Mouse (Mus musculus) adrenal gland, adult (tissue): ENCODE measurements around the gene Eid3.

Experiments used
- DNase-seq, 2 experiments: peaks; one replicate each; pipeline ENCODE4 v3.0.0; 2022 to 2023; ENCODE audit warnings: low spot score in 1 of 2; ENCODE audit not compliant: inconsistent age in 2 of 2

Gene Eid3

DNA sequence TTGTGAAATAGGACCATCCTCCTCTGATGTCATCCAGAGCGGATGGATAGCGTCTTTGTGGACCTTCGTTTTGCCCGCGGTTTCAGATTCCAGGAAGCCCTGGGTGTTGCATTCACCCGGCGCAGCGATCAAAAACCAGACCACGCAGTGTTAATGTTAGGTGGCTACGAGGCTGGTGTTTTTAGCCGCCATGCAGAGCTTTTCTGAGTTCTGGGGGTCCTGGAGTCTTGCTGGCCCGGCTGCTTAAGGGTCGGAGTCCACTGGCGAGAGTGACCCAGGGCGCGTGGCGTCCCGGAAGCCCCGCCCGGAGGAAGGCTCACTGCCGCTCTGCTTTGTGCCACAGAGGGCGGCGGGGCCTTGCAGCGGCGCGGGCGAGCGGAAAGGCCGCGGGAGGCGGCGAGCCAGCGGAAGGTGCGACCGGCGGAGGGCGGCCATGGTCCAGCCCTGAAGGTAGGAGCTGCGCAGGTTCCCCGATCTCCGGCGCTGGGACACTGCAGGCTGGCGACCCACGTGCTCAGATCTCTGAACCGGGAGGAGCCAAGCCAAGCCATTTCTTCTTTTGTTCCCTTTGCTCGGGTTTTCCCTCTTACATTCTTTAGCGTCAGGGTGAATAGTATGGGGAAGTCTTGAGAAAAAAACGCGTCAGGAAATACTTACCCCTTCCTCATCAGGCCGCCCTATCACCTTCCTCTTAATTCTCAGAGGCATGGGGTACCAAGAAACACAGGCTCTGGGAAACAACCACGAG is 6.1 kb upstream of the Eid3 start:
- peak; percentile 81 to 95 for DNase-seq

DNA sequence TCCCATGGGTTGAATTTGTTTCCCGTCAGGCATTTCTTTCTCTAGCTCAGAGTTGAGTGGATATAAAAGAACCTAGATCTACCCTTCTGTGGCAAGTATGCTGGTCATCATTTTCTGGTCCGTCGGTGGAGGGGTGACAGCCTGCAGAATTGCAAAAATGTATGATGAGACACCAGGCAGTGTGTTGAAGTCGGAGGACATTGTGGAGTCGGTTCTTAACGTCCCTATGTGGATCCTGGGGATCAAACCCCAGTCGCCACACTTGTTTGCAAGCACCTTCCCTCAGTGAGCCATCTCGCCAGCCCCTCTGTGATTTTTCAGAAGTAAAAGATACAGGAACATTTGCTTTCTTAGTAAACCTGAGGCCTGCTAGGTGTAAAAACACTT is 5.5 kb upstream of the Eid3 start:
- DNase-seq = peak in 1 of 2 experiments; percentile 63

DNA sequence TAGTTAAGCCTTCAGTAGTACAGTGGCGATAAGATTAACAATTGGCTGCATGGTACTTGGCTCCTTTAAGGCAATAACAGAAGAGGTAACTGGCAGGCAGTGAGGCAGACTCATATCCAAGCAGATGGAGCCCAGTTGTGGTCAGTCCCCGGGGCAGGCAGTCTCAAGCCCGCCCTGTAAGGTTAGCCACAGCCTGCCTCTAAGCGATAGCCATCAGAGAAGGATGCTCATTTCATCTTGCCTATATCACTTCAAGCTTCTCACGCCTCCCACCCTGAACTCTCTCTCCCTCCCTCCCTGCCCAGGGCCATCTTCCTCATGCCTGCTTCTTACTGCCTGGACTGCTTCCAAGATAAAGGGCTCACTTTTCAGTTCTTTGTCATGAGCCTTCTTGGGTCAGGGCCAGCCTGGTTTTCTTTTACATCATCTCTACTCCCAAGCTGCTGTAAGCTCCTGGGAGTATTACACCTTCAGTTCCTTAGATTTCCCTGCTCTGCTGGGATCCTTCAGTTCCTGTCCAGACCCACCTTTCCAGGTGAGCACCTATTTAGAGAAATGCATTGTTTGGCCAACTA is 3.2 kb upstream of the Eid3 start:
- peak; percentile 62 to 90 for DNase-seq

DNA sequence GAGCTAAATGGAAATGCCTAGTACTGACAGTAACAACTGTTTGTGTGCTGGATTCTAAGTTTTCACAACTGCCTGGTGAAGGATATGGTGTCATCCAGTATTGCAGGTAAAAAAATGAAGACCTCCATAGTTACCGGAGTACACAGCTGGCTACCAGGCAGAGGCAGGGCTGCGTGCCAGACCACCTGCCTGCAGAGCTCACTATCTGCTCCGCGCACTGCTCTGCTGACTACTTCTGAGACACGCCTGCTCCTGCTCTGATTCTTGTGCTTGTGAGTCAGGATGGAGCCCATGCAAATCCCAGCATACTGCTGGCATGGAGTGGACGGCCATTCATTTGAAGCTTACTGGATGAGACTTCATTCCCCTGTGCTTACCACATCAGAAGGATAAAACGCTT is 2.6 kb upstream of the Eid3 start:
- no peak for DNase-seq

DNA sequence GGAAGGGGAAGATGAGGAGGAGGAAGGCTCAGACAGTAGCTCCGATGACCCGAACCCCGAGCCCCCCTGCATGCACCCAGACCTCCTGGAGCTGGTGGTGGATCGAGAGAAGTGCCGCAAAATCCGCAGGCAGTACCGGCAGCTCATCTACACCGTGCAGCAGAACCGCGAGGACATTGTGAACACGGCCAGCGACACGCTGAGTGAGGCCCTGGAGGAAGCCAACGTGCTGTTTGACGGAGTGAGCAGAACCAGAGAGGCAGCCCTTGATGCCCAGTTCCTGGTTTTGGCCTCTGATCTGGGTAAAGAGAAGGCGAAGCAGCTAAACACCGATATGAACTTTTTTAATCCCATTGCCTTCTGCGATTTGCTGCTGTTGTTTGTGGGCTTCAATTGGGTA is 406 bp downstream of the Eid3 start:
- no peak for DNase-seq

DNA sequence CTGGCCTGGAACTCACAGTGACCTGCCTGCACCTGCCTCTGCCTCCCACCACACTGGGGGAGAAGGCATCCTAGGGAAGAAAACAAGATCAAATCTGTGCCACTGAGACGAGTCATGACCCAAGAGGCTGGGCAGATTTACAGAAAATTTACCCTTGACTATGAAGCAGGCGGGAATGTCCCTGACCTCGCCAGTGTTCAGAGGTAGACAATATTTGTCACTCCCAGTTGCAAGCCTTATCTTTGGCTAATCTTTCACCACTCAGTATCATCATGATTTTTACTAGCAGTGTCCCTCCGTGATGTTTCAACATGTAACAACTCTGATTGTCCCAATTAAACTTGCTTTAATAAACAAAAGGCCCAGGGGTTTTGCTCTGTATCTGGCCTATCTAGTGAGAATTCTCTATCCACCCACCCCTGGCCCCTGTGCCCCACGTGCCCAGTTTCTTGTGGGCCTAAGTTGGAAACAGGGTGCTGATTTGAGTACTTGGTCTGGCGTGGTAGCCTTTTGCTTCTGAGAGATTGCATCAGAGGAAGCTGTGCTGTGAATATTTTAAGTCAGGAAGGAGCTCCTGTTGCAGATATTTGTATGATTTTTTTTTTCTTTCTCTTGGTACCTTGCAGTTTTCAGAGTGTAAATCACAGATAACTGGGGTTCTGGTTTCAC is 2.1 kb downstream of the Eid3 start:
- DNase-seq = peak; percentile 59 to 88

DNA sequence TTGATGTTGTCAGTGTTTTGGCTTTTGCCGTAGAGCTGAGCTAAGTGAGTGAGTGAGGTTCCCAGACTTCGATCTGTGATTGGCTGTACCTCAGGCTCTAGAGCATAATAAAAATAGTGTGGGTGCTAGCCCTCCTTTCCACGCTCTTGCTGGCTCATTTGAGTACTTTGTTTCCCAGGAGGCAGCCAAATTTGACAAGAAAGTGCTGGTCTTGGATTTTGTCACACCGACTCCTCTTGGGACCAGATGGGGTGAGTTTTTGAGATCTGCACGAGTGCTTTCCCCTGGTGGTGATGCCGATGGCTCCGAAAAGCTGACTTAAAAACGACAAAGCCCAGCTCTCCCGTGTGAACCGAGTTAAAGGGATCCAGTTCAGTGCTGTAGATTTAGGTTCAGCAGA is 9.0 kb downstream of the Eid3 start:
- DNase-seq = no peak

DNA sequence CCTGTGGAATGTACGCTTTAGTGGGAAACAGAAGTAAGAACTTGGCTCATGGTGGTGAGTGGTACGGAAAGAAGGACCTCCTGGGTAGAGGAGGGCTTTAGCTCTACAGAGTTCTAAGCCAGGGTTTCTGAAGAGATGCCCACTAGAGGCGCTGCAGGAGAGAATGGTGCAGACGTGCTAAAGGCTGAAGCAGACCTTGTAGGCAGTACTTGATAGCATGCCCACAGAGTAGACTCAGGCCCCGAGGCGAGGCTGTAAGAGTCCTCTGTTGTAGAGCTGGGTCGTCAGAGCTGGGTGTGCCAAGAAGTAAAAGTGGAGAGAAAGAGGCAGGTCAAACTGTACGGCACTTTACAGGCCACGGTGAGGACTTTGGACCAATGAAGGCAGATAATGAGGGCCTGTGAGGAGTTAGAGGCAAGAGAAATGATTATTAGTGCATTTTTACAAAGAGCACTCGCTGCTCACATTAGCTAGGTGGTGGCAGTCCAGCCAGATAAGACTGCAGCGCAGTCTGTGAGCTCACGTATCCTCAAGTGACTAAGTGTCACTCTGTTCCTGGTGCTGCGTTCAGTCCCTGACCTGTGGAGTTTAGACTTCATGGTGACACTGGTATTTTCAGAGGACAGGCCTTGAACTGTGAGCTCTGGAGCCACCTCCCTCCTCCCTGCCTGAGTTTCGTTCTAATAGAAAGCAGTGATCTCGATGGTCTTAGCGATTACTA is 9.8 kb downstream of the Eid3 start:
- peak in 1 of 2 experiments; percentile 44 for DNase-seq

DNA sequence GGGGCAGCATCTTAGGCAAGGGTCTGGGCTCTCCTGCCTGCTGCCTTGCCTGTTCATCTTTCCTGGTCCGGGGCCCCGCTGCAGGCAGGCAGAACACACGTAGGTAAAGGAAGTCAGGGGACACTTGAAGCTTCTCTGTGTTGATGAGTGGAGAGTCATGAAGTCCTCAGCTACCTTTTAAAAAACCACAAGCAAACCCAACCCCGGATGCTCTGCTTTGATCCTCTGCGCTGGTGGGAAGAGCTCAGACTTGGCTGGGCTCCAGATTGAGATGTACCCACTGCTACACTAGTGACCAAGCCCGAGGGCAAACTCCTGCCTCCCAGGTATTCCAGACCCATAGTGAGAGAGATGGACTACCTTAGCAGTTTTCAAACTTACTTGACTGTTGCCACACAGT is 20.9 kb downstream of the Eid3 start:
- DNase-seq = no peak

DNA sequence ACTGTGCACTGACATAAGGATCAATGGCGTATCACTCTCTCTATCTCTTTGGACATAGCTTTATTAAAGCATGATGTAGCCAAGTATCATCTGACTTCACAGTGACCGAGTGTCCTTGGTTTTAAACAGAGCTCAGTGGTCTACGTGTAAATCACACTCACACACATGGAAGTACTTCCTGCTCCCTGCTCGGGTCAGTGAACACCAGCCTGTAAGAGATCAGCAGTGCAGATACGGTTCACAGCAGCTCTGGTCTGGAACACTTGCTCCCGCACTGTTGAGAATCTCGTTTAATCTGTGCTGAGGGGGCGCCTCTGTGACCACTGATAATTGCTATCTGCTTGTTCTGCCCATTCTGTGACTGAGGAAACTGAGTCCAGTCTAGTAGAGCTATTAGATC is 22.1 kb downstream of the Eid3 start:
- no peak for DNase-seq

DNA sequence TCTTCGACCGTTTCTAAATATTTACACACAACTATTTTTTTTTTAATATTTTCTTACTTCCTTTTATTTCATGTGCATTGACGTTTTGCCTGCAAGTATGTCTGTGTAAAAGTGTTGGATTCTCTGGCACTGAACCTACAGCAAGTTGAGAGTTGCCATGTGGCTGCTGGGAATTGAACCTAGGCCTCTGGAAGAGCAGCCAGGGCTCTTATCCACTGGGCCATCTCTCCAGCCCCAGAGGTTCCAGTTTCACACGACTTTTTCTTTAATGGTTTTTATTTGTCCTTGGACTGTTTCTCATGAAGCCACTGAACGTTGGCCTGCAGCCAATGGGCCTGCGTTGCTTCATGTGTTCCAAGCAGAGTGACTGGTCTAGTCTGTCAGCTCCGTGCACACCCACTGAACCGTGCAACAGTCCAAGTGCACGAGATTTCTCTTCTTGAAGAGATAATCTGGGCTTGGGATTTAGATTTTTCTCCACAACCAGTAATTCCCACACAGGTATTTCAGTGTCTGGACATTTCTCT is 23.1 kb downstream of the Eid3 start:
- DNase-seq = peak; percentile 89 to 95

DNA sequence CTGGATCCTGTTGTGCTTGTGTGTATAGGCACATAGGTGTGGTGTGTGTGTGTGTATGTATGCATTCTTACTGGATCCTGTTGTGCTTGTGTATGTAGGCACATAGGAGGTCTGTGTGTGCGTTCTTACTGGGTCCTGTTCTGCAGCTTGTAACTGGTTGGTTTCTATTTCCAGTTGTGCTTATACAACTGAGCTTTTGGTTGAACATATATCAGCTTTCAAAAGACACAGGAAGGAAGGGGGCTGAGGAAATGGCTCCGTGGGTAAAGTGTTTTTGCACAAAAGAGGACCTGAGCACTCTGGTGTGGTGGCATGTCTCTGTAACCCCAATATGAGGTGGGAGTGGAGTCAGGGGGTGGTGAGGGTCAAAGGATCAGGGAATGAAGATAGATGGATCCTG is 24.5 kb downstream of the Eid3 start:
- no peak for DNase-seq

DNA sequence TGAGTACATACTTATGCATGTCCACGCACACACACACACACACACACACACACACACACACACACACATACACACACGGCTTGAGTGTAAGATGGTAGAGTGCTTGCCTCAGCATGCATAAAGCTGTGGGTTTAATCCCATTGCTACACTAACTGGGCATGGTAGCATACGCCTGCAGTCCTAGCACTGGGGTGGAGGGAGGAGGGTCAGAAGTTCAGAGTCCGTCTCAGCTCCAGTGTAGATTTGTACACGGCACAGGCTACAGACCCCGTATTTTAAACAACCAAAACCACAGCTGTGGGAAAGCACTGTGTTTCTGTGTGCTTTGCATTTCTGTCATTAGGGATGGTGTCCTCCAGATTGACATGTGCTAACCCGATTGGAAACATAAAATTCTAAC is 25.0 kb downstream of the Eid3 start:
- DNase-seq = no peak

DNA sequence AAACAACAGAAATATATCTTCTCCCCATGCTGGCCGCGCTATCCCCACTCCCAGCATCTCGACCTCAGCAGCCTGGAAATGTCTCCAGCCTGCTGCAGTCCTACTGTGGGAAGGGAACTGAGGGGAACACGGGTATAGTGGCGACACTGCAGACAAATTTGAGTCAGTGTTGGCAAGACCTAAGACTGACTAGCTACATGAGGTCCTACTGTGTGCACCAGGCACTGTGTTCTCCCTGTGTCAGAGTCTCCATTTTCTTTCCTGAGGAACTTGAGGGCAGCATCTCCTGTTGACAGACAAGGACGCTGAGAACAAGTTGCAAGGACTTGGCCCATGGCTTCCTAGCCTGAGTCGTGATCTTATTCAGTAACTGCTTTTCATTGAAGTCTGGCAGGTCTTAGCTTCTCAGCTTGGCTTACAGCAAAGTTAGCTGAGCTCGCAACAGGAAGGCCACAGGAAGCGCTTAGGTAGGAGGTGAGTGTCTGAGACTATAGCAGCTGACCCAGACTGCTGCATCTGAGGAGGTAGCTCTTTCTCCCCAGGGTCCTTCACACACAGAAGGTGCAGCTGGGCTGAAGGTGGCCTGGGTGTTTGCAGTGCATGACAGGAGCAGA is 26.1 kb downstream of the Eid3 start:
- no peak for DNase-seq

DNA sequence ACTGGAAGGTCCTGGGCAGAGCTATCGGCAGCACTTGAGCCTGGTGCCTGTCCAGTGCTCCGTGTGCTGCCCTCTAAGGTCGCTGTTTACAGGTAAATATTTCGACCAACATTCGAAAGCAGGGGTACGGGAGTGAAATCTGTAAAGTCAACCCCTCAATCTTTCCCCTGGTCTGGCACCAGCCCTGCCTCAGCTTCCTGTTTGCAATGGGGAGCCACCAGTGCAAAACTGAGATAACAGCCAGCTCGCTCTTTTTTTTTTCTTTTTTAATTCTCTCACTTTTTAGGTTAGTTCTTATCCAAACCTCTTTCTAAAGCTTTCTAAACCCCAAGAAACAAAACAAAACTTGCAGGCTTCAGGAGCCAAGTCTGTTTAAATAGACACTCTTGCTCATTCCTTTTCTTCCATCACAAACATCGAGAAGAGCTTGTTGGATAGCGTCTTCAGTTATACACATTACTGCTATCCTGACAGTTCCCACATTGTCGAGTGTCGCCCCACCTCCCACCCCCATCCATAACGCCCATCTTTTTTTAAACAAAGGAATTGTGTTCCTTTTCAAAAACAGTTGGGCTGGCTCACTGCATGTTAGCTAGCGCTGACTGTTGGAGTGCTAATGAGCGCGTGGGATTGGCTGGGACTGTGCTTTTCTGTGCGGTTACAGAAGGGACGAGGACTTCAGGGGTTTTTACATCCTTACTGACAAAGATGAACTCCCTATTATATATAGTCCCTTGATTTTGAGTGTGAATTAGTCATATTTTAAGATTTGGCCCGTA is 27.6 kb downstream of the Eid3 start:
- DNase-seq = no peak

DNA sequence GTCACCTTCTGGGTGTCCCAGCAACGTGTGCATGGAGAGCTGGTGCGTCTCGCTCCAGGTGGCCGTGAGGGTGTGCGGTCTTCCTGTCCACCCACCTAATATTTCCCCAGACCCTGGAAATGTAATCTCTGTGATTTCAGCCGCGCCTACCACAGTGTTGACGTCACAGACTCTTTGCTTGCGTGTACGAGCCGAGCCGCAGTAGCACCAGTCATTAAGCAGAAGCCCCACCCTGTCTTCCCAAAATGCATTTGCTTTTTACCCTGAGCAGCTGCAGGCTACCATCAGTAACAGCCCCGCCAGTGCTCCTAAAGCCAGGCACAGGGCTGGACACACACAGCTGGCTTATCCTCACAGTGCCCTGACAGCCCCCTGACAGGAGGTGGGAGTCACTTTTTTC is 31.5 kb downstream of the Eid3 start:
- no peak for DNase-seq

DNA sequence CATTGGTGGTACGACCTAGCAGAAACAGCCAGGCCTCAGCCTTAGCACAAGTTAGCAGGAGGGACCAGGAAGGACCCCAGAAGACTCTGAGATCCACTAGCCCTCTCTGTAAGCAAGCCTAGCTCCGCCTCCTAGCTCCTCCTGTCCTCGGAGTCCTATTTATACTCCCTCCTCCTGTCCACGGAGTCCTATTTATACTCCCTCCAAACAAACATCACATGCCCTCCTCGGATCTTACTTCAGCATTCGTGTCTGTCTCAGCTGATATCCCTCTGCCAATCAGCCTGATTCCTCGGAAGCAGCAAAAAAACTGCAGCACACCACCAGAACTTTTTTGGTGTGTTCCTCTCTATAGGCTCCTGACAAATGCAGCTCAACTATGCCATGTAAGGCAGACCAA is 32.5 kb downstream of the Eid3 start:
- no peak for DNase-seq

DNA sequence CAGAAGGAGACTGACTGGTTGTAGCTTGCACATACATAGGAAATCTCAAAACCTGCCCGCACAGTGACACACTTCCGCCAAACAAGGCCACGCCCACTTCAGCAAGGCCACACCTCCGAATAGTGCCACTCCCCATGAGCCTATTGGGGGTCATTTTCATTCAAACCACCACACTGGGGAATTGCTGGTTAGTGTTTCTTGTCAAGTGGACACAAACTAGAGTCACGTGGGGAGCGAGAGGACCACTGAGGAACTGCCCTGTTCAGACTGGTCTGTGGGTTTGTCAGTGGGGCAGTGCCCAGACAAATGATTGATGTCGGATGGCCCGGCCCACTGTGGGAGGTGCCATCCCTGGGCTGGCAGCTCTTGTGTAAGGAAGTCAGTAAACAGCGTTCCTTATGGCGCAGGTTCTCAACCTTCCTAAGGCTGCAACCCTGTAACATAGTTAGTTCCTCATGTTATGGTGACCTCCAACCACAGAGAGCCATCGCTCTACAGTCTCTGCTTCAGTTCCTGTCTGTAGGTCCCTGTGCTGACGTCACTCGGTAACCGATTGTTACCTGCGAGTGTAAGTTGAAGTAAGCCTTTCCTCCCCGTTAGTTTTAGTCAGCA is 33.5 kb downstream of the Eid3 start:
- peak in 1 of 2 experiments; percentile 54 for DNase-seq

DNA sequence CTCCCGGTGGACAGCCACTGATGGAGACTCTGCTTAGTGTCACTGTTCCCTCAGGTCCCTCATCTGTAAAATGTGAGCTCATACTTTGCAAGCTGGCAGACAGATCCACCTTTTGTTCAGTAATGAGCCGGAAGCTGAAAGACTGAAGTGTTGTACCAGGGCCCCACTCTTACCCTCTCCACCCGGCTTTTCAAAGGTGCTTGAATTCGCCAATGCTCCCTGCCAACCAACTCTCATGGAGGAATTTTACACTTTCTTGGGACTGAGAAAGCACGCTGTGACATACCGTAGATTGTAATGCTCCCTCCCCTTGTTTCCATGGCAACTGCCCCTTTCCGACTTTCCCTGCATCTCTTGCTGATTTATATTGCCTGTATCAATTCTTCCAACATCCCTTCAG is 34.1 kb downstream of the Eid3 start:
- DNase-seq = peak in 1 of 2 experiments; percentile 38

DNA sequence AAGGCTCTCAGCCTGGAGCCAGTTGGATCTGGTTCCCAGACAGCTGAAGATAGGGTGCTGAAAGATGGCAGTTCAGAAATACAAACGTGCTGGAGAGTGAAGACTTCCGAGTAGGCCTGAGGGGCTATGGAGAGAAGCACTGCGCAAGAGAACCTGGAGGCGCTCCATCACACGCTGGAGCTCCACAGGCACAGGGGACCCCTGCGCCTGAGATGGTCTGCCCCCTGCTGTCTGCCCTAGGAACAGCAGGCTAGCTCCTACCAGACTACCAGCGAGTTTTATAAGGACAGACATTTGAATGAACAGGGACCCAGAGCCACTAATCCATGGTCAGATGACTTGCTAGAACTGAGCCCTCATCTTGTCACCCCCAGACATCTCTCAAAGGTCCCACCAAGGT is 35.0 kb downstream of the Eid3 start:
- peak; percentile 83 to 96 for DNase-seq
